Mouse (Mus musculus): ENCODE data around the gene Neurog2.

Gene Neurog2

GRCm38 (mm10) chr3:127642211-127642610, 9.3 kb downstream of the Neurog2 start:
- no peak for DNase-seq (ENCODE audit: low read depth, low spot score)

GRCm38 (mm10) chr3:127646156-127646825, 13.4 kb downstream of the Neurog2 start:
- DNase-seq (ENCODE audit: low read depth, low spot score): no peak

- DNase-seq (ENCODE audit: low read depth, low spot score): no peak
Observed at GRCm38 (mm10) chr3:127651742-127652653, 19.1 kb downstream of the Neurog2 start.

GRCm38 (mm10) chr3:127660712-127661111, 27.8 kb downstream of the Neurog2 start:
- DNase-seq (ENCODE audit: low read depth, low spot score): no peak

GRCm38 (mm10) chr3:127661646-127662531, 29.0 kb downstream of the Neurog2 start:
- DNase-seq (ENCODE audit: low read depth, low spot score): no peak

GRCm38 (mm10) chr3:127679703-127680102, 46.8 kb downstream of the Neurog2 start:
- DNase-seq (ENCODE audit: low read depth, low spot score): no peak

All from R1 (cell line).